Mouse (Mus musculus) erythroblast, adult 5-6 weeks (primary cell): ENCODE measurements around the gene Dscam. TPM values are rescaled to one million over a fixed set of nuclear protein-coding genes. Genes with fewer than 3 reads are reported as not detected.

Source experiments
- ATAC-seq: replicated peaks from 2 replicates; pipeline ENCODE4 v1.8.0; 2016; ENCODE audit warnings: moderate number of reproducible peaks, mild to moderate bottlenecking, moderate TSS enrichment, inconsistent platforms; ENCODE audit not compliant: poor library complexity, low FRiP score, severe bottlenecking
- total RNA-seq, 2 experiments: library from RNA; stranded (forward) in 1 of 2; stranded (reverse) in 1 of 2; fragments of 150-400 nt in 1 of 2; fragments of 200-764, 138-1000 nt in 1 of 2; gene quantifications; 2 replicates each; pipeline versions ENCODE4 v1.2.3 to v1.2.4; 2015 to 2017; ENCODE audit warnings: low replicate concordance in 2 of 2

Dscam gene
- total RNA-seq, 2 experiments from 2014 or later, result 0.58 TPM; not detected in 1

DNA sequence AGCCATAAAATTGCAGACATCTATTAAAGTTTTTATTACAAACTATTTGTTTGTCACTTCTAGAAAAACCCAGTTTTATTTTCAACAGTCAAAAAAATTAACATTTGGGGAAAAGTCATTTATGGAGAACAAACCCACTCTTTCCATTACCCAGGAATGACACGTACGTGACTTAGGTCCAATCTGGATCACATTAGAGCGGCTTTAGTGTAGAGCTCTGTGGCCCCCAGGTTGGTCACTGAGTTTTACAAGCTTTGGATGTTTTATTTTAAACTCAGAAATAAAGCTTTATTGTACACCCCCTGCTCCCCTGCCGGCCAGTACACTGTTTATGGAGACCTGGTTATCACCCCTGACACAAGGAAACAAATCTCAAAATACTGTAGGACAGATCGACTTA, 540.9 kb downstream of the Dscam start:
- ATAC-seq, result no peak

DNA sequence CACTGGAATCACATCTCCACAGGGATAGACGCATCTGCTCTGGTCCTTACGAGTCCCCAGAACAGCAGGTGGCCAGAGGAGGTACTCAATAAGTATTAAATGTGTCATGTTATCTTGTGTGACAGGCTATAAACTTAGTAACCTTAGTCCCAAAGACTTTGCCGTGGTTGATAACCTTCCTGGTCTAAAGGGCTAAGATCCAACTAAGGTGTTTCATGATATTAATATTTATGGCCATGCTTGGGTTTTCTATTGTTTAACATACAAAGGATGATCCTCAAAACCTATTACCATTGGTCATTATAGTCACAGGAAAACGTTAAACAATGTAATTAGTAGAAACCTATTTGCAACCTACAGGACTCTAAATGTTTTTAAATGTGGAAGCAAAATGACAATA, 545.1 kb downstream of the Dscam start:
- ATAC-seq, result no peak

GRCm38 (mm10) chr16:96624570-96625411, 545.8 kb downstream of the Dscam start:
- ATAC-seq, result no peak

DNA sequence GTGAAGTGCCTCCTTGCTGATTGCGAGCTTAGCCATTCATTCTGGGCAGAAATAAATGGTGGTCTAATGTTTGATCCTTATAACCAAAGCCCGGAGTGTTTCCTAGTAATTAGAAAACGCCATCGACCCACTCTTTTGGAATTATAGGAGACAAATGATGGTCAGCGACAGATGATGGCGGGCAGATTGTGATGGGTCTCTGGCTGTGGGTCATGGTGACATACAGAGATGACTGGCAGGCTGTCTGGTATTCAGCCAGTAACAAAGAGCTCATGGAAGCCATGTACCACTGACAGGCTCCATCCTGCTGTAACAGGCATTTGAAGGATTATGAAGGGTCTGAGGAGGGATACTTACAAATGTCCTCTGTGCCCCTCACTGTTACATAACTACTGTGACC, 549.7 kb downstream of the Dscam start:
- no peak for ATAC-seq

GRCm38 (mm10) chr16:96620402-96620801, 550.1 kb downstream of the Dscam start:
- ATAC-seq, result no peak

- no peak for ATAC-seq
These were observed 552.8 kb downstream of the Dscam start for GRCm38 (mm10) chr16:96617772-96618171.

DNA sequence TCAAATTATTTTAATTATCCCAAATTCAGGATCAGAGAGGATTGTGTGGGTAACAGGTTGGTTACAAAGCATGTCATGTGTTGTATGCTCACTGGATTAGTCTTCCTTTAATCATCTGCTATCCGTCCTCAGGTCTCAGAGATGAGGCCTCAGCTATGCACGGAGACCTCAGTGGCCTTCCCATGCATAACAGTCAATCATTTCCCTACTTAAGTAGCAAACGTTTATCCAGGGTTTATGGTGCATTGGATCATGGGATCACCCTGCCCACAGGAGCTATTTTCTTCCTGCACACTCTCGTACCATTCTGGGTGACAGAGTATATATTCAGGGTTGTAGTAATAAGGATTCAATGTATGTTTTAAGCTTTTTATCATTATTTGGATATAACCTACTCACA, 557.3 kb downstream of the Dscam start:
- no peak for ATAC-seq

GRCm38 (mm10) chr16:96610806-96611205, 559.7 kb downstream of the Dscam start:
- no peak for ATAC-seq

DNA sequence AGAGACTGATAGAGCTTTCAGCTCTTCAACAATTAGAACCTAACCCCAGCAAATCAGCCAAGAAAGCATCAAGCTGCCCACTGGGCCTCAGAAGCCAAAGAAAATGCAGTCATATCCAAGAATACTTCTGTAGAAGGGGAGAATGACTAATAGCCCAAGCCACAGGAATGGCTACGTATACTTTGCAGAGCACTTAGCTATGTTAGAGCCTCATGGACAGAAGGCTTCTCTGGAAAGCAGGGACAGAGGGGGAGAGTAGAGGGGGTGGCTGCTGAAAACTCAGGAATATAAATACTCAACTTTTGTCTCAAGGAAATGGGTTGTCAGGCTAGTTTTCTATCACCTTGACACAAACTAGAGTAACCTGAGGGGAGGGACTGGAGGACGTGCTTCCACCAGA, 568.3 kb downstream of the Dscam start:
- no peak for ATAC-seq

DNA sequence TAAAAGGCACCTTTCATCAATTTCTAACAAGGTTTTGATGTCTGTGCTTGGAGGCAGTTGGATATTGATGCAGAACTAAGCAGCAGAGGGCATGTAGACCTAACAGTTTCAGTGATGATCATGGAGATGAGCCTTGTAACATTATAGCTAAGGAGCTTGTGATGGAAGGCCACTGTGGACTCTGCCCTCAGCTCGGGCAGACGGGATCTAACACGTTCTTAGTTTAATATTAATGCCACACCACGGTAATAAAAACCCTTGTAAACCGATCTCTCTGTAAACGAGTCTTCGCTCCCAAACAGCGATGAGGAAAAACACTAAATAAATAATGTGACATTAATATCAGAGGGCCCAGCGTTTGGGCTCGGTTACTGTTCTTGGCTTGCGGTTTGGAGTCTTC, 569.8 kb downstream of the Dscam start:
- no peak for ATAC-seq

GRCm38 (mm10) chr16:96599401-96600060, 571.0 kb downstream of the Dscam start:
- ATAC-seq, result no peak

DNA sequence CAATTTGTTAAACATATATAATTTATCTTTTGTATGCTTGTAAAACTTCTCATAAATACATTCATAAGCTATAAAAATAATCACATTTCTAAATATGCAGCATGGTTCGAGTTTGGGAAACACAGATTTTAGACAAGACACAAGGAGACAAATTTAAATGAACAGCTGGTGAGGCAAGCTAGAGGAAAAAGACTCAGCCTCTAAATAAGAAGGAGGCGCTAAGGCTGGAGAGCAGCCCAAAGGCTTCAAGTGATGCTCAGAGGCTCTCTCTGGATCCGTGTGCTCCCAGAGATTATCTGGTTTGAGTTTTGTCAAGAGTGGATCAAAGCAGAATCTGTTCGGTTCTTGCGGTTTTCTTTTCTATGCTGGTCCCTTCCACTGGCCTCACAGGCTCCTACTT, 594.7 kb downstream of the Dscam start:
- no peak for ATAC-seq

DNA sequence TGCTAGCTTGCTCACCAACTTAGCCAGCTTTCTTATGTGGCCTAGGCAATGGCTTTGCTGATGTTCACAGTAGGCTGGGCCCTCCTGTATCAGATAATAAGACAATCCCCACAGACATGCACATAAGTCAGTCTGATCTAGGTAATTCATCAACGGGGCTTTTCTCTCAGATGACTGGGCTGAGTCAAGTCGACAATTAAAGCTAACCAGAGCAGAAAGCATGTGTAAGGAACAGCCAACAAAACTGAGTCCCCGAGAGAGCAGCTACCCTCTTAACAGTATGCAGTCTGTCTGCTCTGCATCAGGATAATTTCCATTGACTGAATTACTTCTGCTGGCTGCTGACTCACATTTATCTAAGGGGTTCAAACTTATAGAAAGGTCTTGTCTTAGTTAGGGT, 603.1 kb downstream of the Dscam start:
- ATAC-seq, result no peak

- ATAC-seq, result no peak
These were observed 606.9 kb downstream of the Dscam start for GRCm38 (mm10) chr16:96563350-96564257.

- ATAC-seq, result no peak
These were observed 610.8 kb downstream of the Dscam start for GRCm38 (mm10) chr16:96559796-96560195.

- ATAC-seq, result no peak
These were observed 612.2 kb downstream of the Dscam start for GRCm38 (mm10) chr16:96558341-96558740.

DNA sequence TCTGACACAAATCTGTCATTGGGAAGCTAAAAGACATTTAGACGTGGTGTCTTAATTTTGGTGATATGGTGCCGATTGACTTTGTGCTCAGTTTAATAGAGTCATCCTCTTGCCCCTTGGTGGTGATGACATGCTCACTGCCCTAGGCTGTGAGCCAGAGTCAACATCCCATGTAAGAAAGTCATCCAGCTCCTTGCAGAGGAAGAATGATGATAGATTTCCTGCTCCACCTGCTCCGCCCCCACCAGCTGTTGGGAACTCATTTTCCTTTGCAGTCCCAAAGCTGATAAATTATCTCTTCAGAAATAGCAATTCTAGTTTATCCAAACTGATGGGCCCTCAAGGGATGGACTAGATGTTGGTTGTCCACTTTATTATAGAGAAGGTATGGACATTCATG, 613.9 kb downstream of the Dscam start:
- no peak for ATAC-seq

- no peak for ATAC-seq
These were observed 615.1 kb downstream of the Dscam start for GRCm38 (mm10) chr16:96555412-96555811.

GRCm38 (mm10) chr16:96552680-96553079, 617.9 kb downstream of the Dscam start:
- ATAC-seq, result no peak

GRCm38 (mm10) chr16:96541056-96541455, 629.5 kb downstream of the Dscam start:
- no peak for ATAC-seq
